Mouse (Mus musculus): ENCODE results near the gene Ctbp2.

The Ctbp2 gene

GRCm38 (mm10) chr7:133123999-133124700 lies at the start of gene Ctbp2:
TSS of gene Ctbp2 (minus strand) at chr7:133124354.
- DNase-seq (ENCODE audit: inconsistent age in 2 of 2, low spot score in 1 of 2): peak; percentile 92 to 97

- no peak for DNase-seq (ENCODE audit: inconsistent age in 2 of 2, low spot score in 1 of 2)
These were observed 47.4 kb upstream of the Ctbp2 start for GRCm38 (mm10) chr7:133171403-133172032.

GRCm38 (mm10) chr7:133168928-133169327 lies 44.8 kb upstream of the Ctbp2 start:
- no peak for DNase-seq (ENCODE audit: inconsistent age in 2 of 2, low spot score in 1 of 2)

GRCm38 (mm10) chr7:133167903-133168302 lies 43.7 kb upstream of the Ctbp2 start:
- no peak for DNase-seq (ENCODE audit: inconsistent age in 2 of 2, low spot score in 1 of 2)

GRCm38 (mm10) chr7:133164770-133165169 lies 40.6 kb upstream of the Ctbp2 start:
- no peak for DNase-seq (ENCODE audit: inconsistent age in 2 of 2, low spot score in 1 of 2)

GRCm38 (mm10) chr7:133163011-133163410 lies 38.9 kb upstream of the Ctbp2 start:
- DNase-seq (ENCODE audit: inconsistent age in 2 of 2, low spot score in 1 of 2): peak in 1 of 2 experiments; percentile 43

GRCm38 (mm10) chr7:133162131-133162530 lies 38.0 kb upstream of the Ctbp2 start:
- no peak for DNase-seq (ENCODE audit: inconsistent age in 2 of 2, low spot score in 1 of 2)

- peak in 1 of 2 experiments; percentile 32 for DNase-seq (ENCODE audit: inconsistent age in 2 of 2, low spot score in 1 of 2)
These were observed 37.4 kb upstream of the Ctbp2 start for GRCm38 (mm10) chr7:133161362-133162080.

GRCm38 (mm10) chr7:133159519-133159918 lies 35.4 kb upstream of the Ctbp2 start:
- peak; percentile 13 to 53 for DNase-seq (ENCODE audit: inconsistent age in 2 of 2, low spot score in 1 of 2)

GRCm38 (mm10) chr7:133155621-133156020 lies 31.5 kb upstream of the Ctbp2 start:
- no peak for DNase-seq (ENCODE audit: inconsistent age in 2 of 2, low spot score in 1 of 2)

GRCm38 (mm10) chr7:133154846-133155245 lies 30.7 kb upstream of the Ctbp2 start:
- DNase-seq (ENCODE audit: inconsistent age in 2 of 2, low spot score in 1 of 2): no peak

- DNase-seq (ENCODE audit: inconsistent age in 2 of 2, low spot score in 1 of 2): no peak
These were observed 15.7 kb upstream of the Ctbp2 start for GRCm38 (mm10) chr7:133139689-133140336.

GRCm38 (mm10) chr7:133133552-133133951 lies 9.4 kb upstream of the Ctbp2 start:
- peak in 1 of 2 experiments; percentile 40 for DNase-seq (ENCODE audit: inconsistent age in 2 of 2, low spot score in 1 of 2)

- DNase-seq (ENCODE audit: inconsistent age in 2 of 2, low spot score in 1 of 2): peak; percentile 51 to 52
These were observed 8.5 kb upstream of the Ctbp2 start for GRCm38 (mm10) chr7:133132702-133133101.

- peak; percentile 51 to 62 for DNase-seq (ENCODE audit: inconsistent age in 2 of 2, low spot score in 1 of 2)
These were observed 739 bp upstream of the Ctbp2 start for GRCm38 (mm10) chr7:133124701-133125485.

- DNase-seq (ENCODE audit: inconsistent age in 2 of 2, low spot score in 1 of 2): peak; percentile 85 to 94
These were observed 733 bp downstream of the Ctbp2 start, which contains the start of gene Fgfr2 for GRCm38 (mm10) chr7:133123244-133123998. TSS of gene Fgfr2 (minus strand) at chr7:133123350.

- DNase-seq (ENCODE audit: inconsistent age in 2 of 2, low spot score in 1 of 2): peak; percentile 74 to 92
These were observed 1.5 kb downstream of the Ctbp2 start for GRCm38 (mm10) chr7:133122379-133123243.

- DNase-seq (ENCODE audit: inconsistent age in 2 of 2, low spot score in 1 of 2): peak; percentile 66 to 88
These were observed 2.3 kb downstream of the Ctbp2 start for GRCm38 (mm10) chr7:133121661-133122378.

Data from adrenal gland, adult (tissue).